Mouse (Mus musculus) bone marrow macrophage, adult 2 months (primary cell): ENCODE data around the gene Nacc2.

Experiments used
- CTCF ChIP-seq: IDR thresholded peaks from 2 replicates; pipeline ENCODE4 v1.5.1; 2012; ENCODE audit warnings: low read depth, mild to moderate bottlenecking, low read length, moderate library complexity
- POLR2A ChIP-seq: IDR thresholded peaks from 2 replicates; pipeline ENCODE4 v1.6.1; 2012; ENCODE audit warnings: mild to moderate bottlenecking, low read depth, low read length, borderline replicate concordance

- no peak for TF ChIP-seq CTCF
- no peak for TF ChIP-seq POLR2A
Observed at GRCm38 (mm10) chr2:26048816-26049215, 74.2 kb downstream of the Nacc2 start.
